Mouse (Mus musculus): ENCODE measurements around the gene Camk1.

GRCm38 (mm10) chr6:113350538-113350937, 6.8 kb upstream of the Camk1 start:
- TF ChIP-seq CTCF (IDR thresholded peaks at IDR 0.05) (no peak), EP300 (IDR thresholded peaks at IDR 0.05) (no peak)
